ENCODE assay signal across 8 mouse cellular contexts in the genomic region with DNA sequence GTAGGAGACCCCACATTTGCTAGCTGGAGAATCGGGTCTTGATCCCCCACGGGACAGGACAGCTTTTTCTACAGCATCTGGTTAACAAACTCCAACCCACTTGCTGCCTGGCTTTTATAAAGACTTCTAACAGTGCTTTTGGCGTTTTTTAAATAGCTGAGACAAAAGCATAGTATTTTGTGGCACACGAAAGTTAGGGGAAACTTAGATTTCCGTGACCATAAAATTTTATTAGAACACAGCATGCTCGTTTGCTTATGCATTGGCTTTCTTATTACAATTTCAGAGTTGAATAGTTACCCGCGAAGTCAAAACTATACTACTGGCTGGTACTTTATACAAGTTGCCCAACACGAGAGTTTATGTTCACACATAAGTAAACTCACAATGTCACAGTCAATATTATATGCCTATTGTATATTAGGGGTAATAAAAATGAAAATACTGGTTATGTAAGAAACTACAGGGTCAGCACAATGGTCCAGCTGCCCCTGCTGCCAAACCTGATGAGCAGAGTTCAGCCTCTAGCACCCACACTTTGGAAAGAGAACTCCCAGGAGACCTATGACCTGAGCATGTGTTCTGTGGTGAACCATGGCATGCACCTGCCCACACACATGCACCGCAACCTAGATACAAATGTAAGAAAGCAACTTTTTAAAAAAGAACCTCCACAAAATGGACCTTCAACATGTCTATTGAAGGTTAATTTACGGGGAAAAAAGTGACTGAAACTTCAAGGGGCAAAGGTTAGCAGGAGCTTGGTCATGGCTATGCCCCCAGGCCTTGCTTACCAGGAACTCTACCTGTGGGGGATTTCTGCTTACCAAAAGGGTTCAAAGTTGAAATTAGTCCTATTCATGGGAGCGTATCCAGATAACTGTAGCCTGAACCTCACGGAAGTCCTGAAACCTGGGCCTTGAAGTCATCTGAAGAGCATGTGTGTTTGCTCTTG. TPM values are rescaled to one million over a fixed set of nuclear protein-coding genes. Genes with fewer than 3 reads are reported as not detected.
DNase-seq lines count a peak whose midpoint lies in the region; ATAC-seq and TF ChIP-seq lines count a peak whose summit lies in the region.

No protein-coding gene starts in this region.

- H3K9ac ChIP-seq in intestine, embryonic 16.5 days (ENCODE audit: low read depth, low read length) = peak overlapping the region; percentile 75
- no peak overlapping the region; the same call in 1 of the 2 replicates for H3K9ac ChIP-seq in midbrain, embryonic 12.5 days (replicated peaks)

- TF ChIP-seq CTCF in bone marrow, adult 2 months (IDR thresholded peaks at IDR 0.05; ENCODE audit: control insufficient read depth, insufficient read depth, low read length) = no peak

- H3K4me2 ChIP-seq in intestine, embryonic 16.5 days (ENCODE audit: low read depth, low read length) = peak overlapping the region; percentile 76
- peak overlapping the region; percentile 94 for H3K4me2 ChIP-seq in midbrain, embryonic 12.5 days (replicated peaks)

- DNase-seq in heart, embryonic 10.5 days (ENCODE audit: low spot score) = no peak
- no peak for DNase-seq in heart, postnatal 10 days
- no peak for DNase-seq in lung, postnatal 4 days
- no peak for DNase-seq in cerebellum, adult 8-10 months

- H3K27me3 ChIP-seq in heart, embryonic 10.5 days (ENCODE audit: insufficient read depth, poor library complexity, severe bottlenecking) = peaks cover 14% of the 10 kb centered on the region
- H3K27me3 ChIP-seq in intestine, embryonic 16.5 days (replicated peaks; ENCODE audit: control insufficient read depth, insufficient read depth, low read length) = no peaks in the 10 kb centered on the region
- peaks cover 12% of the 10 kb centered on the region for H3K27me3 ChIP-seq in midbrain, embryonic 12.5 days

- TF ChIP-seq POLR2A in bone marrow, adult 2 months (IDR thresholded peaks at IDR 0.05; ENCODE audit: borderline replicate concordance, control insufficient read depth, low read depth, low read length) = no peak

- WGBS in heart, embryonic 10.5 days = 63% methylated on average over 13 of the region's 13 CpGs
- 55% methylated on average over 13 of the region's 13 CpGs for WGBS in bone marrow, adult 2 months
- WGBS in intestine, embryonic 16.5 days = 58% methylated on average over 13 of the region's 13 CpGs
- 69% methylated on average over 13 of the region's 13 CpGs for WGBS in midbrain, embryonic 12.5 days

- no peak for ATAC-seq in intestine, embryonic 16.5 days
- no peak for ATAC-seq in midbrain, embryonic 12.5 days (ENCODE audit: low FRiP score, low read depth)
- no peak for ATAC-seq in erythroid progenitor cell, adult 5-6 weeks (replicated peaks; ENCODE audit: low FRiP score, poor library complexity, severe bottlenecking)

- intact Hi-C loops in heart, postnatal 10 days (cut with DNase I) = loop anchor here (5.0 kb wide), 1 partner anchor 80 kb away; the partner anchor contains the start of gene D030056L22Rik

- peak overlapping the region; percentile 84 for H3K4me3 ChIP-seq in heart, embryonic 10.5 days
- H3K4me3 ChIP-seq in bone marrow, adult 2 months (replicated peaks; ENCODE audit: control insufficient read depth, low read depth, low read length) = peak overlapping the region; percentile 83
- peak overlapping the region; percentile 85 for H3K4me3 ChIP-seq in intestine, embryonic 16.5 days (ENCODE audit: low read length)
- H3K4me3 ChIP-seq in midbrain, embryonic 12.5 days = peak overlapping the region; percentile 68

- no peaks in the 10 kb centered on the region for H3K4me1 ChIP-seq in heart, embryonic 10.5 days
- peaks cover 1% of the 10 kb centered on the region for H3K4me1 ChIP-seq in bone marrow, adult 2 months (ENCODE audit: control insufficient read depth, insufficient read depth, low read length)
- H3K4me1 ChIP-seq in intestine, embryonic 16.5 days (ENCODE audit: control insufficient read depth, insufficient read depth, low read length) = 0 out of 2 replicates have a peak, but pooled peaks cover 7% of the 10 kb centered on the region
- peaks cover 3% of the 10 kb centered on the region; the same call in 1 of the 2 replicates for H3K4me1 ChIP-seq in midbrain, embryonic 12.5 days

- H3K27ac ChIP-seq in heart, embryonic 10.5 days = peak overlapping the region; percentile 89
- H3K27ac ChIP-seq in bone marrow, adult 2 months (ENCODE audit: control insufficient read depth, insufficient read depth, low read depth, low read length, poor library complexity) = peak overlapping the region; percentile 99
- H3K27ac ChIP-seq in intestine, embryonic 16.5 days (ENCODE audit: low read length) = no peak overlapping the region; the same call in 1 of the 2 replicates
- H3K27ac ChIP-seq in midbrain, embryonic 12.5 days (replicated peaks) = no peak overlapping the region

- H3K9me3 ChIP-seq in heart, embryonic 10.5 days = no peaks in the 10 kb centered on the region
- no peaks in the 10 kb centered on the region for H3K9me3 ChIP-seq in intestine, embryonic 16.5 days (ENCODE audit: control insufficient read depth, low read length)
- H3K9me3 ChIP-seq in midbrain, embryonic 12.5 days = no peaks in the 10 kb centered on the region

- no peaks in the 10 kb centered on the region for H3K36me3 ChIP-seq in heart, embryonic 10.5 days
- H3K36me3 ChIP-seq in intestine, embryonic 16.5 days (ENCODE audit: control insufficient read depth, insufficient read depth, low read length) = no peaks in the 10 kb centered on the region
- no peaks in the 10 kb centered on the region for H3K36me3 ChIP-seq in midbrain, embryonic 12.5 days

RNA-seq across cellular contexts. Expression of gene Nmrk1, which starts 0.8 kb away (rescaled TPM):
- polyA plus RNA-seq in heart, embryonic 10.5 days (2016; fragmentation: Nextera tagmentation; extraction: Ambion mirVana) = 6.0 and 6.7 TPM in 2 replicates
- 1 to 10 TPM; 3.3 TPM for total RNA-seq in heart, postnatal 10 days (2021)
- 3.0 and 14.9 TPM in 2 replicates for polyA plus RNA-seq in bone marrow, adult 2 months (2011; ENCODE audit: insufficient read depth, insufficient read length, low replicate concordance, missing spikeins)
- 10.2 TPM in 2 replicates for polyA plus RNA-seq in intestine, embryonic 16.5 days (2015; fragmentation: Nextera tagmentation; extraction: Ambion mirVana)
- polyA plus RNA-seq in midbrain, embryonic 12.5 days (2016; fragmentation: Nextera tagmentation; extraction: Ambion mirVana) = 5.2 and 6.1 TPM in 2 replicates
- total RNA-seq in erythroid progenitor cell, adult 5-6 weeks (2015; ENCODE audit: low replicate concordance) = 6.5 TPM in 1 of 2 replicates, not detected in the other
- total RNA-seq in erythroid progenitor cell, adult 5-6 weeks (2017; ENCODE audit: low replicate concordance) = 6.3 TPM in 1 of 2 replicates, not detected in the other

RNA-seq across cellular contexts. Expression of gene Ostf1, which starts 0.9 kb away (rescaled TPM):
- polyA plus RNA-seq in heart, embryonic 10.5 days (2016; fragmentation: Nextera tagmentation; extraction: Ambion mirVana) = 58.0 and 62.4 TPM in 2 replicates
- total RNA-seq in heart, postnatal 10 days (2021) = 10 to 100 TPM; 60.3 to 64.1 TPM
- 32.5 and 64.7 TPM in 2 replicates for polyA plus RNA-seq in bone marrow, adult 2 months (2011; ENCODE audit: insufficient read depth, insufficient read length, low replicate concordance, missing spikeins)
- polyA plus RNA-seq in intestine, embryonic 16.5 days (2015; fragmentation: Nextera tagmentation; extraction: Ambion mirVana) = 106 and 108 TPM in 2 replicates
- 40.0 and 43.5 TPM in 2 replicates for polyA plus RNA-seq in midbrain, embryonic 12.5 days (2016; fragmentation: Nextera tagmentation; extraction: Ambion mirVana)
- total RNA-seq in erythroid progenitor cell, adult 5-6 weeks (2015; ENCODE audit: low replicate concordance) = 44.0 and 59.8 TPM in 2 replicates
- 38.5 and 49.5 TPM in 2 replicates for total RNA-seq in erythroid progenitor cell, adult 5-6 weeks (2017; ENCODE audit: low replicate concordance)

RNA-seq across cellular contexts. Expression of gene Carnmt1, which starts 38.1 kb away (rescaled TPM):
- polyA plus RNA-seq in heart, embryonic 10.5 days (2016; fragmentation: Nextera tagmentation; extraction: Ambion mirVana) = 24.4 and 33.3 TPM in 2 replicates
- 10 to 100 TPM; 21.1 to 23.2 TPM for total RNA-seq in heart, postnatal 10 days (2021)
- polyA plus RNA-seq in bone marrow, adult 2 months (2011; ENCODE audit: insufficient read depth, insufficient read length, low replicate concordance, missing spikeins) = 7.8 and 9.8 TPM in 2 replicates
- polyA plus RNA-seq in intestine, embryonic 16.5 days (2015; fragmentation: Nextera tagmentation; extraction: Ambion mirVana) = 13.7 and 15.6 TPM in 2 replicates
- 25.3 and 26.2 TPM in 2 replicates for polyA plus RNA-seq in midbrain, embryonic 12.5 days (2016; fragmentation: Nextera tagmentation; extraction: Ambion mirVana)
- 19.8 and 20.5 TPM in 2 replicates for total RNA-seq in erythroid progenitor cell, adult 5-6 weeks (2015; ENCODE audit: low replicate concordance)
- 10.7 and 19.8 TPM in 2 replicates for total RNA-seq in erythroid progenitor cell, adult 5-6 weeks (2017; ENCODE audit: low replicate concordance)

Comparison
In these comparisons a context has a peak if more than half of its experiments do, and no peak if none do; other contexts are left out.
1. H3K27ac ChIP-seq: peak in heart, embryonic 10.5 days (single experiment) and bone marrow, adult 2 months (single experiment); none in intestine, embryonic 16.5 days (single experiment) and midbrain, embryonic 12.5 days (single experiment).
2. Peak in every context shown above with its lines, with median percentiles within 50 percentile points of each other: H3K4me3 ChIP-seq.